Mouse (Mus musculus): ENCODE data around the gene Ear14. TPM values are rescaled to one million over a fixed set of nuclear protein-coding genes. Genes with fewer than 3 reads are reported as not detected.
"Not testable (repeated sequence)": the region's sequence is repeated elsewhere in the genome, so short reads cannot be mapped to it uniquely, and the experiment has no call there.

The Ear14 gene
- not detected for polyA plus RNA-seq (2012; fragmentation: generic; extraction: Trizol)
- long read RNA-seq, experiment 1, result 0 reads
- long read RNA-seq, experiment 2, result 0 reads

DNA sequence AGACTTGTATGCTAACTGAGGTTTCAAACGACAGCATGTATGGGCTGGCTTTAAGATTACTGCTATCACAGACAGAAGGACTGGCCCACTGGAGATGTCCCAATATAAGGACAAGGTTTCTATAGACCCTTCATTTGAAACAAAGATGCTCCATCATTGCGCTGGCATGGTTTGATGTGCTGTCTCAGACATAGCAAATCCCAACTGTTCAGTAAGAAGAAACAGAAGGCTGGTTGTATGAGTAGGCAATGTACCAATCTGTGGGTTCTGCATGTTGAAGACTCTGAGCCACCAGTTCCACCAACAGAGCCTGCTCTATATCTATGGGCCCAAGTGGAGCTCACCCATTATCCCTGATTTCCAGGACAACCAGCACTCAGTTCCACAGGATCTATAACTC is at the start of gene Ear14:
TSS of gene Ear14 (plus strand) at position 277 of the 400 bp plus-strand sequence.
- no peaks in the 10 kb centered on the region for H3K79me2 ChIP-seq (ENCODE audit: control insufficient read depth, insufficient read depth)
- H3K36me3 ChIP-seq (ENCODE audit: control insufficient read depth, insufficient read depth), result no peaks in the 10 kb centered on the region
- H3K27me3 ChIP-seq (ENCODE audit: control insufficient read depth, insufficient read depth, insufficient read length), result no peaks in the 10 kb centered on the region
- TF ChIP-seq MYOG (IDR thresholded peaks at IDR 0.05; ENCODE audit: control insufficient read depth, extremely low read depth, insufficient read length) (no peak), MAX (IDR thresholded peaks at IDR 0.05) (no peak), CTCF (IDR thresholded peaks at IDR 0.05; ENCODE audit: control insufficient read depth, insufficient read depth, insufficient read length) (no peak), USF1 (IDR thresholded peaks at IDR 0.05; ENCODE audit: low read depth) (no peak), FOSL1 (IDR thresholded peaks at IDR 0.05; ENCODE audit: insufficient read depth, low read length, poor library complexity, severe bottlenecking) (no peak), CEBPB (IDR thresholded peaks at IDR 0.05; ENCODE audit: low read depth) (no peak), MYOD1 (IDR thresholded peaks at IDR 0.05; ENCODE audit: control insufficient read depth, insufficient read length, low read depth) (no peak)
- H3K79me3 ChIP-seq (ENCODE audit: low read depth), result no peaks in the 10 kb centered on the region
- no peak within 1 kb of the TSS for H3K4me3 ChIP-seq (ENCODE audit: insufficient read depth, poor library complexity, severe bottlenecking)
- no peak within 1 kb of the TSS for H3ac ChIP-seq (ENCODE audit: control insufficient read depth, insufficient read length, low read depth)

DNA sequence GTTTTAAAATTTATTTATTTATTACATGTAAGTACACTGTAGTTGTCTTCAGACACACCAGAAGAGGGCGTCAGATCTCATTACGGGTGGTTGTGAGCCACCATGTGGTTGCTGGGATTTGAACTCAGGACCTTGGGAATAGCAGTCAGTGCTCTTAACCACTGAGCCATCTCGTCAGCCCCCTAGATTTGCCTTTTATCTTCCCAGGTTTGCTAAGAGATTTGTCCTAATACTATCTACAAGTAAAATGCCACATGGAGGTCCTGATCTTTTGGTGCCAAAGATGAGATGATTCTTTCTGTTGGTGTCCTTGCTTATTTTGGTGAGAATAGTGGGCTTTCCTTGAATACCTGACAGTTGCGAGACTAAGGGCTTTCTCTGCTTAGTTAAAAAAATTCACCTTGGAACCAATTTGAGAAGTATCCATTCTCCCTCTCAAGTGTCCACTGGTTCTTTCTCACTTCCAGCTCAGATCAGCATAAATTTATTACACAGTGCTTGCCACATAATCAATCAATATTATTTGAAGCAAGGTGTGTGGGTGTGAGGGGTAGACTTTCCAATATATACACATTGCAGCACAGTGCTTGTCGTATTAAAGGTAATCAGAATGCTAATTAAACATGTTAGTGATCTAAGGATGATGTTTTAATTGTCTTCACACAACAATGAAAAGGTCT is 47.0 kb upstream of the Ear14 start:
- no peaks in the 10 kb centered on the region for H3K36me3 ChIP-seq (ENCODE audit: control insufficient read depth, insufficient read depth)
- TF ChIP-seq CTCF (IDR thresholded peaks at IDR 0.05; ENCODE audit: control insufficient read depth, insufficient read depth, insufficient read length) (no peak), CEBPB (IDR thresholded peaks at IDR 0.05; ENCODE audit: low read depth) (no peak), FOSL1 (IDR thresholded peaks at IDR 0.05; ENCODE audit: insufficient read depth, low read length, poor library complexity, severe bottlenecking) (no peak), USF1 (IDR thresholded peaks at IDR 0.05; ENCODE audit: low read depth) (no peak), MAX (IDR thresholded peaks at IDR 0.05) (no peak), MYOD1 (IDR thresholded peaks at IDR 0.05; ENCODE audit: control insufficient read depth, insufficient read length, low read depth) (no peak), MYOG (IDR thresholded peaks at IDR 0.05; ENCODE audit: control insufficient read depth, extremely low read depth, insufficient read length) (no peak)
- no peaks in the 10 kb centered on the region for H3K79me3 ChIP-seq (ENCODE audit: low read depth)
- H3K79me2 ChIP-seq (ENCODE audit: control insufficient read depth, insufficient read depth), result no peaks in the 10 kb centered on the region
- no peak overlapping the region for H3ac ChIP-seq (ENCODE audit: control insufficient read depth, insufficient read length, low read depth)
- H3K4me3 ChIP-seq (ENCODE audit: insufficient read depth, poor library complexity, severe bottlenecking), result no peak overlapping the region
- H3K27me3 ChIP-seq (ENCODE audit: control insufficient read depth, insufficient read depth, insufficient read length), result no peaks in the 10 kb centered on the region

DNA sequence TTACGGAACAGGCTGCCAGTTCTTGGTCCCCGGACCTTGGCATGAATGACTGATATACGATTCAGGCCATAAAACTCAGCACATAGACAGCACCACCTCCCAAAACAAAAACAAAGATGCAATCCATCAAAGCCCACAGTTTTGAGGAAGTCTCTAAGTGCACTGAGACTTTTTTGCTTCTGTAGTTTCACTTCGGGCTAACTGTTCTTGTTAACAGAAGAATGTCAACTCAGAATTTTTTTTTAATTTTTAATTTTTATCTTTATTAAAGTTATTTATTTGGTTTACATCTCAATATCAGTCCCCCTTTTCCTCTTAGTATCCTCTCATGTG is 46.5 kb upstream of the Ear14 start:
- Histone ChIP-seq H3ac (ENCODE audit: control insufficient read depth, insufficient read length, low read depth) (no peak overlapping the region), H3K36me3 (ENCODE audit: control insufficient read depth, insufficient read depth) (no peaks in the 10 kb centered on the region)

DNA sequence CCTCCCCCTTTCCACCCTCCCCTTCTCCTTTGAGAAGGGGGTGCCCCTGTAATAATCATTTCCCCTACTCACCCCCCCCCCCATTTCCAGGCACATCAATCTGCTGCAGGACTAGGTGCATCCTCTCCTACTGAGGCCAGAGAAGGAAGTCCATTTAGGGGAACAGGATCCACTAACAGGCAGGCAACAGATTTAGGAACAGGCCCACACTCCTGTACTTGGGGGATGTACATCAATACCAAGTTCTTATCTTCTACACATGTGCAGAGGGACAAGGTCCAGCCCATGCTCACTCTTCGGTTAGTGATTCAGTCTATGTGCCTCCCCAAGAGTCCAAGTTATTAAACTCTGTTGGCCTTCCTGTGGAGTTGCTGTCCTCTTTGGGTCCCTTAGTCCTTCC is 46.1 kb upstream of the Ear14 start:
- no peaks in the 10 kb centered on the region for H3K79me2 ChIP-seq (ENCODE audit: control insufficient read depth, insufficient read depth)
- no peaks in the 10 kb centered on the region for H3K36me3 ChIP-seq (ENCODE audit: control insufficient read depth, insufficient read depth)
- H3K4me3 ChIP-seq (ENCODE audit: insufficient read depth, poor library complexity, severe bottlenecking), result no peak overlapping the region
- H3K27me3 ChIP-seq (ENCODE audit: control insufficient read depth, insufficient read depth, insufficient read length), result no peaks in the 10 kb centered on the region
- no peak for TF ChIP-seq MAX (IDR thresholded peaks at IDR 0.05)
- no peak for TF ChIP-seq CEBPB (IDR thresholded peaks at IDR 0.05; ENCODE audit: low read depth)
- TF ChIP-seq MYOG (IDR thresholded peaks at IDR 0.05; ENCODE audit: control insufficient read depth, extremely low read depth, insufficient read length), result no peak
- TF ChIP-seq MYOD1 (IDR thresholded peaks at IDR 0.05; ENCODE audit: control insufficient read depth, insufficient read length, low read depth), result no peak
- no peak for TF ChIP-seq FOSL1 (IDR thresholded peaks at IDR 0.05; ENCODE audit: insufficient read depth, low read length, poor library complexity, severe bottlenecking)
- TF ChIP-seq CTCF (IDR thresholded peaks at IDR 0.05; ENCODE audit: control insufficient read depth, insufficient read depth, insufficient read length), result no peak
- no peak for TF ChIP-seq USF1 (IDR thresholded peaks at IDR 0.05; ENCODE audit: low read depth)
- H3ac ChIP-seq (ENCODE audit: control insufficient read depth, insufficient read length, low read depth), result no peak overlapping the region
- no peaks in the 10 kb centered on the region for H3K79me3 ChIP-seq (ENCODE audit: low read depth)

More for the DNA sequence above, 46.5 kb upstream of the Ear14 start:
- no peak overlapping the region for H3K4me3 ChIP-seq (ENCODE audit: insufficient read depth, poor library complexity, severe bottlenecking)
- no peaks in the 10 kb centered on the region for H3K79me2 ChIP-seq (ENCODE audit: control insufficient read depth, insufficient read depth)
- H3K27me3 ChIP-seq (ENCODE audit: control insufficient read depth, insufficient read depth, insufficient read length), result no peaks in the 10 kb centered on the region
- TF ChIP-seq MYOG (IDR thresholded peaks at IDR 0.05; ENCODE audit: control insufficient read depth, extremely low read depth, insufficient read length) (no peak), MYOD1 (IDR thresholded peaks at IDR 0.05; ENCODE audit: control insufficient read depth, insufficient read length, low read depth) (no peak), USF1 (IDR thresholded peaks at IDR 0.05; ENCODE audit: low read depth) (no peak), MAX (IDR thresholded peaks at IDR 0.05) (no peak), CTCF (IDR thresholded peaks at IDR 0.05; ENCODE audit: control insufficient read depth, insufficient read depth, insufficient read length) (no peak), FOSL1 (IDR thresholded peaks at IDR 0.05; ENCODE audit: insufficient read depth, low read length, poor library complexity, severe bottlenecking) (no peak), CEBPB (IDR thresholded peaks at IDR 0.05; ENCODE audit: low read depth) (no peak)
- H3K79me3 ChIP-seq (ENCODE audit: low read depth), result no peaks in the 10 kb centered on the region

DNA sequence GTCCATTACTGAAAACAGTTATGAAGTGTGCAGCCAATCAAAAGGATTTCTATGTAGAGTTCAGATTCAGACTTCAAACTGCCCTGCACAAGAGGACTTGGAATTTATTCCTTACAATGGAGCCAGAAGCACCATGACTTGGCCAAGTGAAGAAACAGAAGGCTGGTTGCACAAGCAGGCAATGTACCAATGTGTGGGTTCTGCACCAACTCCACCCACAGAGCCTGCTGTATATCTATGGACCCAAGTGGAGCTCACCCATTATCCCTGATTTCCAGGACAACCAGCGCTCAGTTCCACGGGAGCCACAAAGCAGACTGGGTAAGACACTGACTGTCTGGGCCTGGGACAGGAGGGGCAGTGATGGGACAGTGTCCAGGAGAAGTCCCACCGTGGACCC is 41.2 kb upstream of the Ear14 start, which contains the start of gene Rnase2b:
TSS of gene Rnase2b (plus strand) at position 285 of the 400 bp plus-strand sequence.
- not testable (repeated sequence) for H3K36me3 ChIP-seq (ENCODE audit: control insufficient read depth, insufficient read depth); H3K79me3 ChIP-seq (ENCODE audit: low read depth); H3K79me2 ChIP-seq (ENCODE audit: control insufficient read depth, insufficient read depth); H3ac ChIP-seq (ENCODE audit: control insufficient read depth, insufficient read length, low read depth); H3K4me3 ChIP-seq (ENCODE audit: insufficient read depth, poor library complexity, severe bottlenecking); H3K27me3 ChIP-seq (ENCODE audit: control insufficient read depth, insufficient read depth, insufficient read length)

DNA sequence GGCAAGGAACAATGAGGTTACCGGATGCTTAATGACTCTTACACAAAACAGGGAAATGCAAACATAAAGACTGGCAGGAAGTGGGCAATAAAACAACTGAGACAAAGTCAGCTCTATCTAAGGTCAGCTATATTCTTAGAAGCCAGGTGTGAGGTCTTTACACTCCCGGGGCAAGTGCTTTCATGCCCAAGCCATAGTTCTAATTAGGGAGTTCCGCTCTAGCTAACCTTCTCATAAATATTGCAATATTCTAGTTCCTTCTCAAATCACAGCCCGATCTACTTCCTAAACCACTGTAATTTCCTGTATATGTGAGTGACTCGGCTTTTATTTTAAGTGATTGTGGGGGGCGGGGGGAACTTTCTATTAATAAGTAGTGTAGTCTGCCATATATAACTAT is 39.9 kb upstream of the Ear14 start:
- H3K27me3 ChIP-seq (ENCODE audit: control insufficient read depth, insufficient read depth, insufficient read length); H3K36me3 ChIP-seq (ENCODE audit: control insufficient read depth, insufficient read depth); H3K79me2 ChIP-seq (ENCODE audit: control insufficient read depth, insufficient read depth); H3ac ChIP-seq (ENCODE audit: control insufficient read depth, insufficient read length, low read depth); H3K4me3 ChIP-seq (ENCODE audit: insufficient read depth, poor library complexity, severe bottlenecking); H3K79me3 ChIP-seq (ENCODE audit: low read depth): not testable (repeated sequence)
